Mouse (Mus musculus) embryo, embryonic 11.5 days (tissue): ENCODE measurements around the gene Fbxo47.

ENCODE experiments used
- DNase-seq: peaks from one replicate; pipeline ENCODE4 v3.0.0-alpha.2; 2012; ENCODE audit warnings: low read depth, low spot score

Gene Fbxo47

DNA sequence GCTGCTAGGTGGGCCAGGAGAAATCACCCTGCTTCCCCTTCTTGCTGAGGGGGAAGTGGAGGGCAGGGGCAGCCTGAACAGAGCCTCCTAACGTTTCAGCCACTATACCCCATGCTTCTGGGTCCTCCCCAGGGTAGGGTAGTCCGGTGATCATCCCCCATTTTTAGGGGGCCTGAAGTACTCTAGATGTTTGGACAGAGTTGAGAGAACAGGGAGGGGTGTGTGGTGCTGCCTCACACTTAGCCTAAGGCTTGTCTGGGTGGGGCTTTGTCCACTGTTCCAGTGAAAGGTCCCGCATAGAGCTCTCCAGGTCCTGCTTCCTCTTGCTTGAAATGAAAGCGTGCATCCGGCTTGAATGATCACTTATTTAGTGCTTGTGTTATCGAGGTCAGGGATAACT is 53.5 kb downstream of the Fbxo47 start:
- DNase-seq, result no peak

DNA sequence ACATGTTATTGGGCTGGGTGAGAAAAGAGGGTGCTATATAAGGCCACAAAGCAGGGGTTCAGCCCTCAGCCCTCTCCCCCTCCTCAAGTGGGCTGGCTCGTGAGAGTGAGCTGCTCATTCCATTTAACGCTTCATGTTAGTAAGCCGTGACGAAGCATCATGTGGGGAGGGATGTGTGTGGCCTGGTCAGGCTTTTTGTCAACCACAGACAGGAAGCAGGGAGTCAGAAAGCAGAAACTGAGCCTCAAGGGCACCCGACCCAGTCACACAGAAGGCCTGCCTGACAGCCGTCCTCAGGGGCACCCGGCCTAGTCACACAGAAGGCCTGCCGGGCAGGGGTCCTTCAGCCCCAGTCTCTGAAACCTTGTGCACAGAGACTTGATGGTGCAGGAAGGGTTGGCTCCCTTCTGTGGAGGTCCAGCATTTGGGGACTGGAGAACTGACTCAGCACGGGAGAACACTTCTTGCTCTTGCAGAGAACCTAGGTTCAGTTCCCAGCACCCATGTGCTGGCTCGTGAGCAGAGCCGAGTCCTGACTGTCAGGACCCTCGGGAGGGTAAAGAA is 54.0 kb downstream of the Fbxo47 start:
- no peak for DNase-seq

DNA sequence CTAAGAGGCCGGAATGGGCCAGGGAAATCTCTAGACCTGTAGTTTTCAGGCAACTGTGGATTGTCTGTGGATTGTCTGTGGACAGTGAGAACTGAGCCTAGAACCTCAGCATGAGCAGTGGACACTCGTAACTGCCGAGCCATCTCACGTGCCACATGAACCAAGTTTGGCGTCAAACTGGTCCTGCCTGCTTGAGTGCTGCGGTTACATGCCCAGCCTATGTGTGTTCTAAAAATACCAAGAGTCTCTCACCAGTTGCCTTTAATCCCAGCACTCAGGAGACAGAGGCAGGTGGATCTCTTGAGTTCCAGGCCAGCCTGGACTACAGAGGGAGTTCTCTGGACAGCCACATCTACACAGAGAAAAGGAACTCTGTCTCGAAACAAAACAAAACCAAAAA is 54.6 kb downstream of the Fbxo47 start:
- no peak for DNase-seq

DNA sequence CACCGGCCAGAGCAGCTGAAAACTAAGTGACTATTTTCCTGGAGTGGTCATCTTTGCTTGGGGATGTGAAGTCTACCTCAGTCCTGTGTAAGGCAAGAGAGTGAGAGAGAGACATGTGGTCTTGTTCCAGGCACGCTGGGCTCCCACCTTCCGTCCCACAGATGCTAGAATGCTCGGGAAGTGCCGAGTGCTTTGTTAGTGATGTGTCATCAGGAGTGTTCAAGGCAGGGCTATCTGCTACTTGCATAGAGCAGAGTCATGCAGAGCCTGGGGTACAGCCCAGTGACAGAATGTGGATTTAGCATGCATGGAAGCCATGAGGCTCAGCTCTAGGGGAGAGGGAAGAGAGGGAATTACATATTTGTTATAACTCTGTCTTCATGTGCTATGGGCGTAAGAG is 56.3 kb downstream of the Fbxo47 start:
- no peak for DNase-seq

DNA sequence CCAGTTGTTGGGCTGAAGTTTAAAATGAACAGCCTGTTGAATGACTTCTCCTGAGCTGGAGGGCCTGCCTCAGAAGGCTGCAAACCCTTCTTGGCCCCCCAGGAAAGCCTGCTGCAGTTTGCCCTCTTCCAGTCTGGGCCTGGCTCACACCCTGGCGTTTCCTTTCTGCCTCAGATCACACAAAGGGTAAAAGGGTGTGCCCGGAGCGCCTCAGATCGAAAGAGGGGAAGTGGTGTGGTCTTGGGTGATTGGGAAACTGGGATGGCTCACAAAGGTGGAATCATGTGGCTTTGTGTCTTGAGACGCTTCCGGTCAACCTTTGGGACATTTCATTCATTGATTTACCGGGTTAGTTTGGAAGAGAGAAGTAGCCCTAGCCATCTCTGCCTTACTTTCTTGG is 57.5 kb downstream of the Fbxo47 start:
- DNase-seq, result no peak

DNA sequence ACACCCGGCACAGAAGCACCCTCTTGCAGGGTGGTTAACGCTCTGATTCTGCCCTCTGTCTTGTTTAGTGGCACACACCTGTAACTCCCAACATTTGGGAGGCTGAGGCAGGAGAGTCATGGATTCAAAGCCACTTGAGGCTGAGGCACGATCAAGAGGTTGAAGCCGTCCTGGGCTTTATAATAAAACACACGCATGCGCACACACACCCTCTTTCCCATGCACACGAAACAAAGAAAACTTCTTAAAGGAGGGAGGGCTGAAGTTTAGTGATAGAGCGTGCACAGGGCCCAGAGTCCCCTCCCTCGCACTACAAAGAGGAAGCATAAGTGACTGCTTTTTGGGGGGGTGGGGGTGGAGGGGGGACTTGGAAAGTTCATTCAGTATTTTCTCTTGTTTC is 58.0 kb downstream of the Fbxo47 start:
- no peak for DNase-seq

DNA sequence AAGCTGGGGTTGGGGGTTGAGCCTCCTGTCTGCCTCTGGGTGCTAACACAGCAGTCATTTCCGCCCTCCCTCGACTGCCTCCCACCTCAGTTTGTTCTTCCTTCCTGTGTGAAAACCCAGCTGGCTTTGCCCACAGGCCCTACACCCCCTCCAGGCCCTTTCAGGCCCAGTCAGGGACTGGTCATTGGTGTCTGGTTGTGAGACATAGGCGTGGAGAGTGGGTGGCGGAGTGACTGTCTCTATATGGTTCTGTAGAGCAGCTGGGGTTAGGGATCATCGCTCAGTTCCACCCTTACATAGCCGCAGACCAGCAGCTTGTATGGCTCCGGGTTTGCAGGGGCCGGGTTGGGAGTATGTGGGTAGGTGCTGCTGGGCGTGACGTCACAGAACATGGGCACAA is 58.7 kb downstream of the Fbxo47 start:
- DNase-seq, result no peak

DNA sequence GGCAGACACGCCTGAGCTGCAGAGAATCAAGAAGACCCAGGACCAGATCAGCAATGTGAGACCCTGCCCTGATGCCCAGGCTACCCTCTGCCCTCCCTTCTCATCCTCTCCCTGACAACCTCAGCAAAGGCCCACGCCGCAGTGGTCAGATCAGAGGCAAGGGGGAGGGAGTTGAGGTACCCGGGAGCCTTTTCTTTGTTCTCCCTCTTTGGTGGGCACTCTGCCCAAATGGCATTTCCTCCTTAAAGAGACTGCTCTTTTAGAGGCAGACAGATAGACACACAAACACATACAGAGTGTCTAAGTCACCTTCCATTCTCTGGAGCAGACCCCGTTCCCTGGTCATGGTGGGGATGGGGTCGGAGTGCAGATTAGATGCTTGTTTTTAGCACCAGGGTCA is 59.1 kb downstream of the Fbxo47 start:
- no peak for DNase-seq

DNA sequence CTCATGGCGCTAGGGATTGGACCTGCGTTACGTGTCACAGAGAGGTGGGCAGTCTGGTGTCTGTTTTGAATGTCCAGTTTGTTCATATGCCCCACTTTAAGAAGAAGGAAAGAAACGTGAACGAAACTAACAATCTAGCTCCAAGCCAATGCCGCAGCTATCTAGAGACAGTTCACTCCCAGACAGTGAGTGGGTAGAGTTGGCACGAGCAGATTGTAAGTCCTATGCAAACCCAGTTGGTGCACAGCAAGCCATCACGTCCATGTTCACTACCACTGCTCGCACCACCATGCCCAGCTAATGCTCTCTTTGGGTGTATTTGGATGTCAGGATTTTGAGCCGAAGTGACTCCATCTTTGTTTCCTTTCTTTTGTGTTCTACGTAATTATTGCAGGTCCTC is 59.8 kb downstream of the Fbxo47 start:
- no peak for DNase-seq

DNA sequence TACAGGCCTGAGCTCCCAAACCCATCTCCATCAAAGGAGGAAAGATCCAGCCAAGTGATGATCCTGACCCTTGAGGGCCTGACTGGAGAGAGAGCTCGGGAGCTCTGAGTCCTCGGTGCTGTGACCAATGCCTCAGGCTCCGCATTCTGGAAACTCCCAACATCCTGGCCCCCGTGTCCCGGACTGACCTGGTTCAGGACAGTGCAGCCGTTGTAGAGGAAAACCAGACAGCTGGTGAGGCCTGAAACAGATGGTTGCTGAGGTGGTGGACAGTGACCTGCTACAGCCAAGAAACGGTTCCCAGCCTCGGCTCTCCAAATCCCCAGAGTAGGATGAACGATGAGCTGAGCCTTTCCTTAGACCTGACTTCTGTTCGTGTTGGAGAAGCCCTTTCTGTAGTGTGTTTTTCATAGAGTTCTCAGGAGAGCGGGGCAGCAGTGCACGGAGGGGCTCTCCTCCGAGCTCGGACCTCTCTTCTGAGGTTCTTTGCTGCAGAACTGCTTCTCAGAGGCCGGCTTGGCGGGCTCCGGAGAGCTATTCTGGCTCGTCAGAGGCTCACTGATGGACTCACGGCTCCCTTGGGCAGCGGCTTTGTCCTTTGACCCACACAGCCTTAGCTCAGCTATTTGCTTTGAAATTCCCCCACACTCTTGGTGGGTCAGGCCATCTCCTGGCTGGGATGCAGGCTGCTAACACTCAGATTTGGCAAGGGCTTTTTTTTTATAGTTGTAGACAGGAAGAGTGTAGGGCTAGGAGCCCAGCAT is 60.9 kb downstream of the Fbxo47 start:
- no peak for DNase-seq

DNA sequence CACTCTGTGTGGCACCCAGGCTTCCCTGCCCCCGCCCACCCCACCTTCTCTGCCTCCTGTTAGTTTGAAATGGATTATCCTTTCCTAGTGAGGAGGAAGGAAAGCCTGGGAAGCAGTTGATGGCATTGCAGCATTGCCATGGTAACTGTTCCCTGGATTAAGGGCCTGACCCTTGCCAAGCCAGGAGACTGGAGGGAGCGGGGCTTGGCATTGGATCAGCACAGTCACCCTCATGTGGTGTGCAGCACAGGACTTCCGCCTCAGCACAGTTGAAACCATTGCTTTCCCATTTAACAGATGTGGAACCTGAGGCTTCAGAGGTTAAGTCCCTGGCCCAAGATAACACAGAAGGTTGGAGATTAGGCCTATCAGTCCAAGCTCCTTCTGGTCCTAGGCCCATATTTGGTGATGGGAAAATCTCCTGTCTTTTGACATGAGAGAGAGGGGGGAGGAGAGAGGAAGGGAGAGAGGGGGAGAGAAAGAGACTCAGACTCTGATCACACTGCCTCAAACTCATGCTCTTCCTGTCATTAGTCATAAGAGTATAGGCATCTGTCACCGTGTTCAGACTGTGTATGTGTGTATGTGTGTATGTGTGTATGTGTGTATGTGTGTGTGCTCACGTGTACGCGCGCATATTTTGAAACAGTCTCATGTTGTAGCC is 62.4 kb downstream of the Fbxo47 start:
- no peak for DNase-seq

DNA sequence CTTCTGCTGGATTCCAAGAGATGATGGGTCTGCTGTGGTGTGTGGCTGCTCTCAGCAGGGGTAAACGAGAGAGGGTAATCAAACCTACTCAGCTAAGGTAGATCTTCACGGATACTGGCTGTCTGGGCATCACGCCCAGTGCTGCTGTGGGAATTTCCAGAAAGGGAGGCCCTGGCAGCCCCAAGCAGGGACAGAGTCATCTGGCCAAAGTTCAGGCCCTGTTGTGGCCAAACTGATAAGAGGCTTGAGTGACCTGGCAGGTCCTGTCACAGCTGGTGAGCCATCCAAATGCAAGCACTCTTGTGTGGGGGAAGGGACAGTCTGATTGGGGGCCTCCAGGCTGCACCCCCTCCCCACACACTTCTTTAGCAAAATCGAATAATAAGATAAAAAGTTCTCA is 63.1 kb downstream of the Fbxo47 start:
- DNase-seq, result no peak

DNA sequence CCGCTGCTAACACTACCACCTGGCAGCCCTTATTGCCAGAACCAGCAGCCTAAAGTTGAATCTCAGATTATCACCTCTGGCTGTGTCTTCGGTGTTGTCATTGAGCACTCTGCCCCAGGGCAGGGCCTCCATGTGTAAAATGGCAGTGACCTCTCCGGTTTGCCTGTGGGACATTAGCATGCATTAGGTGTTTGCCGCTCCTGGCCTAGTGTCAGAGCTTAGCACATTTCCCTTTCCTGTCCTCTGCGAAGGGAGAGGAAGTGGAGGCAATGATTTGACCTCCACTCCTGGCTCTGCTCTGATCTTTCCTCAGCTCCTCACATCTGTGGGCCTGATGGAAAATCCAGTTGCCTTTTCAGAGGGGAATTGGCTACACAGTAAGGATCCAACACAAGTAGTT is 64.0 kb downstream of the Fbxo47 start:
- DNase-seq, result no peak

DNA sequence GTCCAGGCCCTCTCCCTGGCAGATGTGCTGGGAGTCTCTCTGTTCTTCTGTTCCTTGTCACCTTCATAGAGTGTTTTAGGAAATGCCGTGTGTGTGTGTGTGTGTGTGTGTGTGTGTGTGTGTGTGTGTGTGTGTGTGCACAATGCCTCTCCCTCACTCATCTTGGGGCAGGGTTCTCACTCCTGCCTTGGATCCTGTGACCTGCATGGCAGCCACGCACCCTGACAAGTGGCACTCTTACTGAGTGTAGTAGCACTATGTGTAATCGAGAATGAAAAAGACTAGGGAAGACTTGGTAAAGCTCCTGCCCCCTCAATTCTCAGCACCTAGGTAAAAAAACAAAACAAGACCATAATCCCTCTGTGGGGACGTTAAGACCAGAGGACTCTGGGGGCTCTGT is 64.9 kb downstream of the Fbxo47 start:
- DNase-seq, result no peak

DNA sequence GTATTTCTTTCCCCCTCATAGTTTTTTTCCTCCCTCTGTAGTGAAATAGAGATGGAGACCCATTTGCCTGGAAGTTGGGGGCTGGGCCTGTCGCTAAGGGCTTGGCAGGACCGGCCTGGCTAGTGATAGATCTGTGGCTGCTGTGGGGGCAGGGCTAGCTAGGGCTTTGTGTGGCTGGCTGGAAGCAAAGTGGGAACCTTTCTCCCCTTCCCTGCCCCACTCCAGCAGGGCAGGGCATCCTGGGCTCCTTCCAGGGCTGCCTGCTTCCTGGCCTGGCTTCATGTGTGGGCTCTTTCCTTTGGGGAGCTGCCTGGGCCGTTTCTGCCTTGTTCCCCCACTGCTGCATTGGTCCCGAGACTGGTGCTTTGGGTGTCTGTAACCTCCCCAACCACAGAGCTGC is 65.4 kb downstream of the Fbxo47 start:
- DNase-seq, result no peak

DNA sequence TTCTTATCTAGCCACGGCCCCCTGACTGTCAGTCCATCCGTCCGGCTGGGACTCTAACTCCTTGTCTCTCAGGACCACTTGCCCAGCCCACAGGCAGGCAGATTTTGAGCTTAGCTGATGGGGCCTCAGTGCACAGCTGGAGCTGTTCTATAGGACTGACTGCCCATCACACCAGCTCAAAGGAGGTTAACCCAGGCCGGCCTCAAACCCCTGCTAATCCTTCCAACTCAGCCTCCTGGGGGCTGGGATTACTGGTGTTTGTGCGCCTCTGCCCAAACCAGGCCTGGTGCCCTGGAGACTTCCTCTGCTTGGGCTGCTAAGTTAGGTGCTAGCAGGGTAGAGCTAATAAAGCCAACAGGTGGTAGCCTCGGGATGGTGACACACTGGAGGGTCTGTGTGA is 66.0 kb downstream of the Fbxo47 start:
- no peak for DNase-seq

DNA sequence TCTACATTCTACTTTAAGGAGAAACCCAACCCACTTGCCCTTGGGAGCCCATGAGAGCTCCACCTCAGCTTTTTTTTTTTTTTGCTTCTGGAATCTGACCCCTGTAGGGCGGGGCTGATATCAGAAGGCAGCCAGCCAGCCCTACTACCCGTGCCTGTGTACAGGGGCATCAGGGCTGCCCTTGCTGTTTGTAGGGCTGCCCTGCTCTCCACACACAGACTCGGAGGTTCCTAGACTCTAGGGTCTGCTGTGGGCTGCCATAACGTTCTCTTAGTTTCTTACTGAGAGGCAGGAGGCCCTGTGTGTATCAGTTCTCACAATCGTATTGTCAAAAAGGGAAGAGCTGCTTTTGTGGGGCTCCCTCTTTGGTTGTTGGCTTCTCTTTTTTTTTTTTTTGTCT is 66.6 kb downstream of the Fbxo47 start:
- DNase-seq, result no peak

DNA sequence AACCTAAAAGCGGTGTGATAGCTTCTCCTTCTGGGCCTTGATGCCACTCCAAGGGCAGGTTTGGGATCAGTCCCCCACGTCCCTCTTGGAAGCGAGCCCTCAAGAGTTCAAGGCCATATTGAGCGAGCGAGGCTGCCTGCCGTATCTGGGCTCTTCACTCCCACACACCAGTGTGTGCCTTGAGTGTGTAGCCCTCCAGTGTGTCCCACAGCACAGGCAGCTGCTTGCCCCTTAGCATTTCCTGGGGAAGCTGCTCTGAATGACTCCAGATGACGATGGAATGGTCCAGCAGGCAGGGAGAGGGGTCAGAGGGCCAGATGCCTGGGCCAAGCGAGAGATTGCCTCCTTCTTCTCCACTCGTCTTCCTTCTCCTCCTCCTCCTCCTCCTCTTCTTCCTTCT is 67.0 kb downstream of the Fbxo47 start:
- DNase-seq, result no peak

DNA sequence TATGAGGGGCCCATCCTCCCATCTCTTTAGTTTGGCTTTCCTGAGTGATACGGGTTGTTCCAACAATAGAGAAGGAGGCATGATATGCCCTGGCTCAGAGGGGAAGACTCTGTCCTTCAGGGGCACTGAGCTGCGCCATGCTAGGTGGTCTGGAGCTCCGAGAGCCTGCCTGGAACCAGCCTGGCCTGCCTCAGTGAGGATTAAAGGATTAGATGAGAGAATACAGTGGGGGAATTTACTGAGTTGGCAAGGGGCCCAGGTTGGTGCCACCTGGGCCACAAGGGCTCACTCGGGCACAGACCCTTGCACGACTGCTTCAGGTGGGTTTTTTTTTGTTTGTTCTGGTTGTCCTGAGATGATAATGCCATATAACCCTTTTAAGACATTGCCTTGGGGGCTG is 67.8 kb downstream of the Fbxo47 start:
- no peak for DNase-seq

DNA sequence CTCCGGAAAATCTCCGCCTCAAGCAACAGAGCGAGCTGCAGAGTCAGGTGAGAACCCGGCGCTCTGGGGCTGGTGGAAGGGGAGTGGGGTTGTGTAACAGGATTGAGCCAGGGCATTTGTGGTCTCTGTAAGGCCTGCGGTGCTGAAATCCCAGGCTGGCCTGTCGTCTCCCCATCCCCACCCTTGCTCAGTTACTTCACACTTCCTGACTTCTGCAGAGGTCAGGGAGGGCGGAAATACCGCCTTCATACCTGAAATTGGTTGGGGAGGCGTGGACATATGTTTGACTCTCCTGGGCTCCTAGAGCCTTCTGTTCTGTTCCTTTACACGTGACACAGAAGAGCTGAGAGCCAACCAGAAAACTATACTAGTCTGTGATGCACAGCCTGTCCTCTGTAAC is 68.2 kb downstream of the Fbxo47 start:
- DNase-seq, result no peak

DNA sequence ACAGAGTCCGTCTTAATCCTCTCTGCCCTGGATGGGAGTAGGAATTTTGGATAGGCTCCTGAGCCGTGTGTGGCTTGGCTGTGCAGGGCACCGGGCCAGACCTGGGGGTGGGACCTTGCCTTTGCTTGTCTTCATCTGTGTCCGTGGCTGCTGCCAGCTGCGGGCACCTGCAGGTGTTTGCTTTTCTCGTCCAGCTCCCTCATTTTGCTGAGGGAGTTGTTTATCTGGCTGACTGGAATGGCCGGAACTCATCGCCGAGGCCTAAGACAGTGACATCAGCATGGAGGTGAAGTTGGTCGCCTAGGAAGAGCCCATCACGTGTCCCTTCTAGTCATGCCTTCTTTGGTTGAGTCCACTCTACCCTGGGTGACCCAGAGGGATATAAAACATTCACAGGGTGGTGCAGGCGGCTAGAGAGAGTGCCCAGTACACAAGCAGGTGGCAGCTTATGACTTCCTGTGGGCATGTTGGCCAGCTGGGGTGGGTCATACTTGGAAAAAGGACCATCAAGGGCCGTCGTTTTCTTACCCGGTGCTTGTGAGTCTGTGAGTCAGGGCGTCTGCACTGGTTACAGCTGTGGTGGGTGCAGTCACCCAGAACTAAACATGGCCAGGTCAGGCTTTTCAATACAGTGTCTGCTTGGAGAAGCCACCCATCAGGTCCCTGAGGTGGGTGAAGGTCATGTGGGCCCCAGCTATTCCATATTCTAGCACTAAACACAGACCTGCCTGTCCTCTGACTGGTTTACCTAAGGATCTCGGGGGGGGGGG is 70.0 kb downstream of the Fbxo47 start:
- no peak for DNase-seq

DNA sequence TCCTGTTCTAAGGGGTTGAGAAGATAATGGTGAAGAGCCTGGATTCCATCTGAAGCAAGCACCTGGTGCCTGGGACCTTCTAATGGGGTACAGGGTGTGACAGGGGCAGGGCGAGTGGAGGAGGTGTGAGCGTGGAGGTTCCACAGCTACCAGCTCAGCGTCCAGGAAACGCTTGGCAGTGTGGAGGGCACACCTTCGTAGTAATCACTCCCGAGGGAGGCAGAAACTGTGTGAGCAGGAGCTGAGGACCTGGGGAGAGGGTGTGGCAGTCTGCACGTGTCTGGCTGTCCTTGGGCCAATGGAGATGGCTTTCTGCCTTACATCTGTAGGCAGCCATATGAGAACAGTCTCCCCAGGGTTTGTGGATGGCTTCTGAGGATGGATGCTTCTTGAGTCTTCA is 70.9 kb downstream of the Fbxo47 start:
- no peak for DNase-seq

DNA sequence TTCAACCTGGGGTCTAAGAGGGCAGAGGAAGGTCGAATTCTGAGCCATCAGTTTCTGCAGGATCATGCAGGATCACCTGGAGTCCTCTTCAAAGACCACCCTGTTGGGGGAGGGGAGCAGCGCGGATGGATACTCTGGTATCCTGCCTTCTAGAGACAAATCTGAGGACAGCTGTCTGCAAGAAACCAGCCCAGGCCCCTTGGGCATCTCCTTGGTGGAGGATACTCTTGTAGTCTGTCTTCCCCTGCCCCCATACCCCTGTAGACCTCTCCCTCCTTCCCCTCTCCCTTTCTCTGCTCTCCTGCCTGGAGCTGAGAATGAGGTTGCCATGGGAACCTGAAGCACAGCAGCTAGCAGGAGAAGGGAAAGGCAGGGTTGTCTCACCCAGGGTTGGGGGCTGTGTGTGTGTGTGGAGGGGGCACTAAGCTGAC is 71.4 kb downstream of the Fbxo47 start:
- DNase-seq, result no peak
